Mouse (Mus musculus) megakaryocyte, adult 5-6 weeks (primary cell): Measurements from ENCODE around the gene Gprasp1. TPM values are rescaled to one million over a fixed set of nuclear protein-coding genes. Genes with fewer than 3 reads are reported as not detected.
"Not testable (repeated sequence)": the region's sequence is repeated elsewhere in the genome, so short reads cannot be mapped to it uniquely, and the experiment has no call there.

Experiments used
- ATAC-seq: 2 replicates; pipeline ENCODE4 v1.8.0; 2016; ENCODE audit warnings: mild to moderate bottlenecking, inconsistent platforms; ENCODE audit not compliant: poor library complexity, severe bottlenecking
- total RNA-seq, 2 experiments: library from RNA; stranded (forward) in 1 of 2; stranded (reverse) in 1 of 2; fragments of 153-499, 151-499 nt in 1 of 2; fragments of 221-1000, 200-1000 nt in 1 of 2; gene quantifications; 2 replicates each; pipeline versions ENCODE4 v1.2.3 to v1.2.4; 2015 to 2017

Gene Gprasp1
- total RNA-seq, 2 experiments from 2014 or later = 14.6 to 20.4 TPM

GRCm38 (mm10) chrX:135835896-135836295 is 93.4 kb downstream of the Gprasp1 start:
- not testable (repeated sequence) for ATAC-seq

- ATAC-seq = no peak
Measured at GRCm38 (mm10) chrX:135837896-135838295, 95.4 kb downstream of the Gprasp1 start.

GRCm38 (mm10) chrX:135838521-135839360 is 96.2 kb downstream of the Gprasp1 start, which contains the start of gene Gprasp2:
Gene Gprasp2, plus strand, starts transcription at chrX:135839034.
- ATAC-seq = peak; percentile 47

GRCm38 (mm10) chrX:135839397-135840391 is 97.2 kb downstream of the Gprasp1 start:
- ATAC-seq = peak; percentile 79

Other genes with a start within 250 kb of the Gprasp1 start
- gene AV320801, start 248.1 kb upstream of the Gprasp1 start, total RNA-seq (2015) = not detected in 2 replicates
- gene AV320801, start 248.1 kb upstream of the Gprasp1 start, total RNA-seq (2017) = not detected in 2 replicates
- gene Nxf7, start 144.0 kb upstream of the Gprasp1 start, total RNA-seq (2015) = 0.23 and 0.51 TPM in 2 replicates
- gene Nxf7, start 144.0 kb upstream of the Gprasp1 start, total RNA-seq (2017) = not detected in 2 replicates
- gene Prame, start 115.0 kb upstream of the Gprasp1 start, total RNA-seq (2015) = not detected in 2 replicates
- not detected in 2 replicates for gene Prame, start 115.0 kb upstream of the Gprasp1 start, total RNA-seq (2017)
- not detected in 2 replicates for gene Tcp11x2, start 48.9 kb upstream of the Gprasp1 start, total RNA-seq (2015)
- not detected in 2 replicates for gene Tcp11x2, start 48.9 kb upstream of the Gprasp1 start, total RNA-seq (2017)
- not detected in 2 replicates for gene Tmsb15a, start 17.5 kb upstream of the Gprasp1 start, total RNA-seq (2015)
- gene Tmsb15a, start 17.5 kb upstream of the Gprasp1 start, total RNA-seq (2017) = not detected in 2 replicates
- 7.8 and 9.6 TPM in 2 replicates for gene Armcx5, start within 50 bp of the Gprasp1 start, total RNA-seq (2015)
- gene Armcx5, start within 50 bp of the Gprasp1 start, total RNA-seq (2017) = 6.6 and 9.1 TPM in 2 replicates
- 4.1 and 5.0 TPM in 2 replicates for gene Bhlhb9, start 54.9 kb downstream of the Gprasp1 start, total RNA-seq (2015)
- gene Bhlhb9, start 54.9 kb downstream of the Gprasp1 start, total RNA-seq (2017) = 3.9 and 4.5 TPM in 2 replicates
- gene Gprasp2, start 96.3 kb downstream of the Gprasp1 start, total RNA-seq (2015) = not detected in 2 replicates
- gene Gprasp2, start 96.3 kb downstream of the Gprasp1 start, total RNA-seq (2017) = 0.07 TPM in 1 of 2 replicates, not detected in the other